Mouse (Mus musculus): ENCODE data around the gene Mroh2a. TPM values are rescaled to one million over a fixed set of nuclear protein-coding genes. Genes with fewer than 3 reads are reported as not detected.

The Mroh2a gene
- polyA plus RNA-seq, 1 experiment from 2014 or later, result 1.3 TPM

DNA sequence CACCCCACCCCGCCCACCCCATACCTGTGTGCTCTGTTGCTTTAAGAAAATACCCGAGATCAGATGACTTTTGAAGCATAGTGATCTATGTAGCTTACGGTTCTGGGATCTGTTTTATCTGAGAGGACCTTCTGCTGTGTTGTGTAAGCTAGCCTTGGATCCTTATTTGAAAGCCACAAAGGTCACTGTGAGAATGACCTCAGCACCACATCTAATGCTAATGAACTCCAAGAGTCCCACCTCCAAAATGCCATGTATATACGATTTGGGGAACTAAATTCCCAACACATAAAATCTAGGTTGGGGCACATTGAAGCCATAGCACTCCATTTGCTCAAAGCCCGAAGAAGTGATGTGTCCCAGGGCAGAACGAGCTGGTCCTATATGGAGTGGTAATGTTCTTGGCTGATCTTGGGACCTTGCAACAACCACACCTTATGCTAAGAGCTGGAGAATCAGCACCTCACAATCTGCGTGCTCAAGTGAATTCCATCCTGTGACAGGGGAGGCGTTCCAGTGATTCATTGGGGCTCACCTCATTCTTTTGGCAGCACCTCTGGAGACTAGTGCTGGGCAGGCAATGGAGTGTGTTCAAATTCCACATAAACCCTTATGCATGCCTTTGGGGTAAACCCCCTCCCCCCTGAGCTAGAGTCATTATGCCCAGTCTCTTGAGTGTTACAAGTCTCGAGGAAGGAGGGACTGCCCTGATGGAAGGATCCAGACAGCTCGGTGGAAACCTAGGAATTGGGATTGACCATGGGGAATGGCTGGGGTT is 30.3 kb downstream of the Mroh2a start:
- Histone ChIP-seq H3K9me3 (replicated peaks) (peaks cover 78% of the 10 kb centered on the region), H3K4me2 (replicated peaks) (no peak overlapping the region), H3K27ac (no peak overlapping the region), H3K4me3 (no peak overlapping the region), H3K27me3 (no peaks in the 10 kb centered on the region), H3K9ac (no peak overlapping the region), H3K36me3 (peaks cover 28% of the 10 kb centered on the region), H3K4me1 (no peaks in the 10 kb centered on the region)
- WGBS, result 80% methylated on average over 10 of the region's 10 CpGs
- ATAC-seq (ENCODE audit: low FRiP score), result no peak

DNA sequence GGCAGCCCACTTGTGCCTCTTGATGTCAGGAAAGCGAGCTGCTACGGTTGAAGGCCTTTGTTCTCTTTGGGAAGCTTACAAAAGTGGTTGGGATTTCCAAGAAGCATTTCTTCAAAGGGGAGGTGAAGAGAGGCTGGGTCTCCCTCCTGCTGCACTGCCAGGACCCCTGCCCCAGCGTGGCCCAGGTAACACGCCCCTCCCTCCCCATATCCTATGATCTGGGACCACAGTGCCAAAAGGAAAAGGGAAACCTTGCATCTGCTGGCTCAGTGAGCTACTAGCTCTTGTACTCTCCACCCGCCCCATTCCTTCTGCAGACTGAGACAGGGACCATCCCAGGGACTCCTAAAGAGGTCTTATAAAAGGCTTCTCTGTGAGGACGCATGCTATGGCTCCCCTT is 30.9 kb downstream of the Mroh2a start:
- no peak for ATAC-seq (ENCODE audit: low FRiP score)
- no peak overlapping the region for H3K4me3 ChIP-seq
- H3K27me3 ChIP-seq, result no peaks in the 10 kb centered on the region
- no peaks in the 10 kb centered on the region for H3K4me1 ChIP-seq
- peaks cover 71% of the 10 kb centered on the region for H3K9me3 ChIP-seq (replicated peaks)
- no peak overlapping the region for H3K9ac ChIP-seq
- 81% methylated on average over 6 of the region's 6 CpGs for WGBS
- H3K36me3 ChIP-seq, result peaks cover 34% of the 10 kb centered on the region
- no peak overlapping the region for H3K27ac ChIP-seq
- H3K4me2 ChIP-seq (replicated peaks), result no peak overlapping the region

DNA sequence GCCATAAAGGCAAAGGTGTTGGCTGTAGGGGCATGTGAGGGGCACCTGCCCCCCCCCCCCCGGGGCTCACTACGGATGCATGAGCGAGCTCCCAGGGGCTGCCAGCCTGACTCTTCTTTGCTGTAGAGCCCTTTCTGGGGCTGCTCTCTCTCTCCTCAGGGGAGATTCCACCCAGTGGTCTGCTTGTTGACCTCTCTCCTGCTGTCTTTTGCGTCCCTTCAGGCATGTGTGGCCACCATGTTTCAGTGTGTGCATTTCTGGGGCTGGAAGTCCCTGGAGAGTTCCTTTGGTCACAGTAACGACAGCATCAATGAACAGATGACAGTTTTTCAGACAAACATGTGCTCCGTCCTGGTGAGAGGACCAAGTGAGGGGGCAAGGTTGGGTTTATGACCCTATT is 31.6 kb downstream of the Mroh2a start:
- Histone ChIP-seq H3K4me1 (no peaks in the 10 kb centered on the region), H3K4me3 (no peak overlapping the region), H3K36me3 (peaks cover 41% of the 10 kb centered on the region), H3K27ac (no peak overlapping the region), H3K9ac (no peak overlapping the region), H3K4me2 (replicated peaks) (no peak overlapping the region), H3K9me3 (replicated peaks) (peaks cover 66% of the 10 kb centered on the region), H3K27me3 (no peaks in the 10 kb centered on the region)
- WGBS, result 65% methylated on average over 6 of the region's 6 CpGs
- no peak for ATAC-seq (ENCODE audit: low FRiP score)

DNA sequence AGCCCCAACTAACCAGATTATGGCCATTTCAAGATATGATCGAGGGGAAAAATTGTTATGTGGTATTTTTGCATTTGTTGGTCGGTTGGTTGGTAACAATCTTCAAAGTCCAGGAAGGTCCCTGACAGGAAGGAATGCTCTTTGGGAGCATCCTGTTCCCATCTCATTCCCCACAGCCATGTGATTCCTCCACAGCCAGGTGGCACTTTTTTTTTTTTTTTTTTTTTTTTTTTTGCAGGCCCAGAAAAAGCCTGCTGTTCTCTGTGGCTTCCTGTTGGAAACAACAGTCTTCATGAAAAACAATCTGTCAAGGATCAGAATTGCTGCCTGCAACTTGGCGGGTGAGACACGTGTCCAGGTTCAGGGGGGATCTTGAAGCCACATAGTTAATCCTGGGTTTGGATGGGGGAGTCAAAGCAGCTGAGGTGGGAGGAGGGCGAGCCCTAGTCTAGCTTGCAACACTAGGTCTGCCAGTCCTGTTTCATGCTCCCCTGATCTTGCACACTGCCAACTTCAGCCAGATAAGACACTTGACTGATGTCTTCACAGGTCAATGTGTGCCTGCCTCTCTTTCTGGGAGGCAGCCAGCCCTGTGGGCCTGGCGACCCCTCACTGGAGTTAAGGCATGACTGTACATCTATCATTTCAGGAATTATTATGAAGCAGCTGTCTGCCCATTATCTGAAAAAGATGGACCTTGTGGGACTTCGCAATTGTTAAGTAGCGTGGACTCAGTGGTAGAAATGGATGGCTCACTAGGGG is 32.3 kb downstream of the Mroh2a start:
- Histone ChIP-seq H3K27ac (no peak overlapping the region), H3K4me2 (replicated peaks) (no peak overlapping the region), H3K9me3 (replicated peaks) (peaks cover 67% of the 10 kb centered on the region), H3K9ac (no peak overlapping the region), H3K36me3 (peaks cover 48% of the 10 kb centered on the region), H3K27me3 (no peaks in the 10 kb centered on the region), H3K4me1 (no peaks in the 10 kb centered on the region), H3K4me3 (no peak overlapping the region)
- ATAC-seq (ENCODE audit: low FRiP score), result 0 out of 2 replicates have a peak, but pooled peaks have one; percentile 0
- 77% methylated on average over 8 of the region's 8 CpGs for WGBS

DNA sequence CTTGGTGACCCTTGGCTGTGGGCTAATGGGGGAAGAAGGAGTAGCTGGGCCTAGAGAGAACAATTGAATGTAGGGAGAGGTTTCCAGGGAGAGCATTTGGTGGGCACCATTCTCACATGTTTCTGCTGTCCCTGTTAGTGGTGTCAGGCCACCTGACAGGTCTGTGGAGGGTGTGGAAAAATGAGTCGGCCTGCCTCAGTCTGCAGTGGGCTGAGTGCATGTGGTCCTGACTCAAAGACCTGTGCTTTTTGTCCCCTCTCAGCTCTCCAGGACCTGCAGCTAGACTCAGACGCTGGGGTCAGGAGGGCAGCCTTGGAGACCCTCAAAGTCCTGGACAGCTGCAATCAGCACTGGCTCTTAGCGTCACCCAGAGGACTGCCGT is 32.8 kb downstream of the Mroh2a start:
- Histone ChIP-seq H3K27me3 (no peaks in the 10 kb centered on the region), H3K9ac (no peak overlapping the region)

DNA sequence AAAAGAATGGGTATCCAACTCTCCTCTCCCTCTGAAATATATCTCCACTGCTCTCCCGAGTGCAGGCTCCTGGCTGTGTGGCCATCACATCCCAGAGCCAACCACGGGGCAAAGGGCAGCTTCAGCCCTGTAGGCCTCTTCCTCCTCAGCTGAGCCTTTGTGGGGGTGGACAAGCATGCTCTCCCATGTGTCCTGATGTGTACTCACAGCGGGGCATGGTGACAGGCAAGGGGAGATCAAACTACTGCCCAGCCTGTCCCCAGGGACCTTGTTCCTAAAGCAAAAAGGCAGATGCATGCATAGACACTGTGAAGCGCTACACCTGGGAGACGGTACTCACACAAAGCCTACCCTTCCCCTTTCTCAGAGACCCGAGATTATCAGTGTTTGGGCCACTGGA is 33.3 kb downstream of the Mroh2a start:
- Histone ChIP-seq H3K9ac (no peak overlapping the region), H3K9me3 (replicated peaks) (peaks cover 58% of the 10 kb centered on the region), H3K27me3 (no peaks in the 10 kb centered on the region), H3K27ac (no peak overlapping the region), H3K36me3 (peaks cover 58% of the 10 kb centered on the region), H3K4me1 (no peaks in the 10 kb centered on the region), H3K4me2 (replicated peaks) (no peak overlapping the region), H3K4me3 (no peak overlapping the region)
- 81% methylated on average over 6 of the region's 6 CpGs for WGBS
- ATAC-seq (ENCODE audit: low FRiP score), result peak; percentile 2; the same call in 1 of the 2 replicates

More for the DNA sequence above, 32.8 kb downstream of the Mroh2a start:
- ATAC-seq (ENCODE audit: low FRiP score), result 0 out of 2 replicates have a peak, but pooled peaks have one; percentile 1
- Histone ChIP-seq H3K4me2 (replicated peaks) (no peak overlapping the region), H3K36me3 (peaks cover 54% of the 10 kb centered on the region), H3K4me3 (no peak overlapping the region), H3K4me1 (no peaks in the 10 kb centered on the region), H3K27ac (no peak overlapping the region), H3K9me3 (replicated peaks) (peaks cover 61% of the 10 kb centered on the region)
- WGBS, result 77% methylated on average over 4 of the region's 4 CpGs

DNA sequence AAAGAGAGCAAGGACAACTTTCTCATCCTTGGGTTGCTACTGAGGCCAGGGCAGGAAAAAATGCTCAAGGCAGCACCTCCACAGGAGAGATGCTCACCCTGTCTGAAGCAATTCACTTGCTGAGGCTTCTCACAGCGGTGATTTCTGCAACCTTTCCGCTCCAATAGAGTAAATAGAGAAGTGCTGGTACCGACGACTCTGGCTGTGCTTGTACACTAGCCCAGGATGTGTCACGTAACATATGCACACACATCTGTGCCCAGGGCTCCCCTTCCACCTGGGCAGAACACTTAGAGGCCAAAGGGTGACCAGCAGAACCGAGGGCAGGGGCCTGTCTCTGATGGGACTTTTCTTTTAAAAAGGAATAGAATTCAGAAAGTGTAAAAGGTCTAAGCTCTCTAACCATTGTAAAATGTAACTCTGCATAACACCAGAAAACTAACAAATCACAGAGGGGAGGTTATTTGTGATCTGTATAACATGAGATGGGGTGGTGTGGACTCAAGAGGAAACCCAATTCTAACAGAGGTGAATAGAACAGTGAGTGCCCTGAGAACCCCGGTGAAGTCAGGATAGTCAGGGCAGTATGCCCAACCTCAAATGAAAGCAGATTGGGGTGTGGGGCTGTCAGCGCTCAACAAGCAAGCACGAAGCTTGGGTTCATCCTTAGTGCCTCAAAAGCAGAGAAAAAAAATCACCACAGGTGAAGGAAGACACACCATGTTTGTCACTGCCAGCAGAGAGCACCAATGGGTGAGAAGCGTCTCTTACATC is 34.0 kb downstream of the Mroh2a start:
- no peak overlapping the region for H3K4me2 ChIP-seq (replicated peaks)
- 84% methylated on average over 10 of the region's 10 CpGs for WGBS
- H3K9me3 ChIP-seq (replicated peaks), result peaks cover 57% of the 10 kb centered on the region
- H3K27ac ChIP-seq, result no peak overlapping the region
- no peak for ATAC-seq (ENCODE audit: low FRiP score)
- H3K27me3 ChIP-seq, result no peaks in the 10 kb centered on the region
- no peaks in the 10 kb centered on the region for H3K4me1 ChIP-seq
- H3K36me3 ChIP-seq, result peaks cover 65% of the 10 kb centered on the region
- no peak overlapping the region for H3K4me3 ChIP-seq
- H3K9ac ChIP-seq, result no peak overlapping the region

DNA sequence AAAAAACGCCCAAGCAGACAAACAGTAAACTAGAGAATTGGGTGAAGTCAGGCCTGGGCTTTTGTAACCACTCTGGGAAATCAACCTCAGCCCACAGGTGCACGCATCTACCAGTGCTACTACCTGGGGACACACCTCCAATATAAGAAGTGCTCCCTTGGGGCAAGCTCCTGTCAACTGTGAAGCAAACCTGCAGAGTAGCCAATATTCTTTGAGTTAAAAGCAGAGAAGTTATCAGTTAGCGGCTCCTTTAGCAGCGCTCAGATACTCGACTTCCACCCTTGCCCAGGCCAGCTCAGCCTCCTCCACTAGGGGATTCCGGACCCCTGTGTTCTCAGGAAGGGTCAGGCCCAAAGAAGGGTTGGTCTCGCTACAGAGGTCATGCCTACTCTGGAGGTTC is 34.9 kb downstream of the Mroh2a start:
- peaks cover 74% of the 10 kb centered on the region for H3K36me3 ChIP-seq
- WGBS, result 85% methylated on average over 7 of the region's 7 CpGs
- H3K27ac ChIP-seq, result no peak overlapping the region
- ATAC-seq (ENCODE audit: low FRiP score), result no peak
- H3K4me2 ChIP-seq (replicated peaks), result no peak overlapping the region
- H3K9me3 ChIP-seq (replicated peaks), result peaks cover 48% of the 10 kb centered on the region
- H3K4me1 ChIP-seq, result no peaks in the 10 kb centered on the region
- no peaks in the 10 kb centered on the region for H3K27me3 ChIP-seq
- no peak overlapping the region for H3K4me3 ChIP-seq
- H3K9ac ChIP-seq, result no peak overlapping the region

DNA sequence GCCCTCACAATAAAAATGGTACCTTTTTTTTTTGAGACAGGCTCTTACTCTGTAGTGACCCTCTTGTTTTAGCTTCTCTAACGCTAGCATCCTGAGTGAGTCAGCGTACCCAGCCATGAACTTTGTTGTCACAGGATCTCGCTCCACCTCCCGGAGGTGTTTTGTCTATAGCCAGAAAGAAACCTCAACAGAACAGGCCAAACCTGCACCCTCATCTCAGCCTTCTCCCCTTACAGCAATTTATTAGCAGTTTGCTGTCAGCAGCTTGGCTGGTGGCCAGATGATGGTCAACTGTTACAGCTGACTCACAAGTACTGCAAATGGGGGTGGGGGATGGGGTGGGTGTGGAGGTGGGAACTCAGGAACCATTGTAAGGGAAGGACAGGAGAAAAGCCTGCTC is 35.5 kb downstream of the Mroh2a start:
- Histone ChIP-seq H3K36me3 (peaks cover 80% of the 10 kb centered on the region), H3K4me1 (no peaks in the 10 kb centered on the region), H3K4me2 (replicated peaks) (no peak overlapping the region), H3K27me3 (no peaks in the 10 kb centered on the region), H3K9me3 (replicated peaks) (peaks cover 43% of the 10 kb centered on the region), H3K9ac (no peak overlapping the region), H3K27ac (no peak overlapping the region), H3K4me3 (no peak overlapping the region)
- ATAC-seq (ENCODE audit: low FRiP score), result no peak
- whole genome bisulfite sequencing, result 83% methylated on average over 4 of the region's 4 CpGs

DNA sequence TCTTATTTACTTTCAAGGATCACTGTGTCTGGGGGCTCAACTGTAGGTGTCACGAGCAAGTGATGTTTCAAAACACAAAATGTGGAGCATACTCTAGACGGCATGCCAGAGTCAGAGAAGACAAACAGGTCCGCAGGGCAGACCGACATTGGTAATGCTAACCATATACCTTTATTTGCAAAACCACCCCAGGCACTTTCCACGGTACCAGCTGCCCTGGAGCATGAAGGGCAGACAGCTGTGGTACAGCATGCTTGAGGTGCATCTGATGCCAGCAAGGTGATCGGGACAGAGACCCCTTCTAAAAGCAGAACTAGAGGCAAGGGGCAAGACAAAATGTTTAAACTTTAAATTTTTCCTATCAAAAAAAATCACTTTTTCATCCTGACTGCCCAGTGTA is 36.2 kb downstream of the Mroh2a start:
- Histone ChIP-seq H3K4me3 (no peak overlapping the region), H3K9ac (no peak overlapping the region), H3K27ac (no peak overlapping the region), H3K27me3 (no peaks in the 10 kb centered on the region), H3K9me3 (replicated peaks) (peaks cover 36% of the 10 kb centered on the region), H3K4me2 (replicated peaks) (no peak overlapping the region), H3K4me1 (no peaks in the 10 kb centered on the region), H3K36me3 (peaks cover 87% of the 10 kb centered on the region)
- no peak for ATAC-seq (ENCODE audit: low FRiP score)
- WGBS, result 78% methylated on average over 6 of the region's 6 CpGs

DNA sequence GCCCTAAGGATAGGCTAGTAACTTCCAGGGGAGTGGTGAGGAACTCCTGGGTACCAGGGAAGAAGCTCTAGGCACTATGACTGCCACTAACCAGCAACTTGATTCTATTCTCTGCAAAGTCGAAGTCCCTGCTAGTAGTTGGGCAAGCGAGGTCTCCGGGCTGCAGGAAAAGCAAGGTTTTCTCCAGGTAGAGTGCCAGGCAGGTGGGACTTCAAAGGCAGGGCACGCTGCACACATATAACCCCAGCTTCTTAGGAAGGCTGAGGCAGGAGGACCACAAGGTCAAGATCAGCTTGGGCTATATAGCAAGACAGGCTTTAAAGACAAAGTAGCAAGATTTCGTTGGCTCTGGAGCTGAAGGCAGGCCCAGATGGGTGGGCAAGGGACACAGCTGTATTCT is 37.0 kb downstream of the Mroh2a start:
- Histone ChIP-seq H3K27ac (no peak overlapping the region), H3K4me1 (no peaks in the 10 kb centered on the region), H3K27me3 (no peaks in the 10 kb centered on the region), H3K4me3 (no peak overlapping the region), H3K36me3 (peaks cover 95% of the 10 kb centered on the region), H3K9ac (no peak overlapping the region), H3K4me2 (replicated peaks) (no peak overlapping the region), H3K9me3 (replicated peaks) (peaks cover 30% of the 10 kb centered on the region)
- no peak for ATAC-seq (ENCODE audit: low FRiP score)
- 92% methylated on average over 5 of the region's 5 CpGs for WGBS

DNA sequence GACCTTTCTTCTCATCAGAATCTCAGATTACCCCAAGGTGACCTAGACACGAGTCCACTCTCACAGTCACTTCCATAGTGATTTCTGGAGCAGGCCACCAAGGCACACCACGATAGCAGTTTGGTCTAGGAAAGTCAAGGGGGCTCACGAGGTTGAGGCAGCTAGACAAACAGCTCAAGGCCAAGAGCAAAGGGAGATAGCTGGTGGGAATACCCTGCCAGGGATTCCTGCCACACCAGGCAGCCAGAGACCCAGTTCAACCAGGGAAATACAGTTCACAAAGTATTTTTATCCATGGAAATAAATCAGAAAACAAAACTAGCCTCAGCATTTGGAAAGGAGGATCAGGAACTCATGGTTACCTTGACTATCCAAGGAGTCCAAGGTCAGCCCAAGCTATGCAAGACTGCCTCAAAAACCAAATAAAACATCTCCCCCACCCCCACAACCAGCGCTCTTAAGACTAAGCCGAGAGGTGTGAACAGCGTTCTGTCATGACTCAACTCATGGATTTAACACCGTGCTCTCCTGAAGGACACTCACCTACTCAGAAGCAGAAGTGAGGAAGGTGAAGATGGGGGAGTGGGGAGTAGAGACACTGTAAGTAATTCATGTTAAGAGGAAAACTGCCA is 37.6 kb downstream of the Mroh2a start:
- ATAC-seq (ENCODE audit: low FRiP score), result no peak
- H3K9me3 ChIP-seq (replicated peaks), result peaks cover 27% of the 10 kb centered on the region
- no peak overlapping the region for H3K4me3 ChIP-seq
- no peaks in the 10 kb centered on the region for H3K27me3 ChIP-seq
- no peak overlapping the region for H3K4me2 ChIP-seq (replicated peaks)
- no peaks in the 10 kb centered on the region for H3K4me1 ChIP-seq
- no peak overlapping the region for H3K27ac ChIP-seq
- H3K36me3 ChIP-seq, result peaks cover 99% of the 10 kb centered on the region
- WGBS, result 92% methylated on average over 7 of the region's 7 CpGs
- H3K9ac ChIP-seq, result no peak overlapping the region
